8 mouse cellular contexts compared by ENCODE assay signal in the genomic region with DNA sequence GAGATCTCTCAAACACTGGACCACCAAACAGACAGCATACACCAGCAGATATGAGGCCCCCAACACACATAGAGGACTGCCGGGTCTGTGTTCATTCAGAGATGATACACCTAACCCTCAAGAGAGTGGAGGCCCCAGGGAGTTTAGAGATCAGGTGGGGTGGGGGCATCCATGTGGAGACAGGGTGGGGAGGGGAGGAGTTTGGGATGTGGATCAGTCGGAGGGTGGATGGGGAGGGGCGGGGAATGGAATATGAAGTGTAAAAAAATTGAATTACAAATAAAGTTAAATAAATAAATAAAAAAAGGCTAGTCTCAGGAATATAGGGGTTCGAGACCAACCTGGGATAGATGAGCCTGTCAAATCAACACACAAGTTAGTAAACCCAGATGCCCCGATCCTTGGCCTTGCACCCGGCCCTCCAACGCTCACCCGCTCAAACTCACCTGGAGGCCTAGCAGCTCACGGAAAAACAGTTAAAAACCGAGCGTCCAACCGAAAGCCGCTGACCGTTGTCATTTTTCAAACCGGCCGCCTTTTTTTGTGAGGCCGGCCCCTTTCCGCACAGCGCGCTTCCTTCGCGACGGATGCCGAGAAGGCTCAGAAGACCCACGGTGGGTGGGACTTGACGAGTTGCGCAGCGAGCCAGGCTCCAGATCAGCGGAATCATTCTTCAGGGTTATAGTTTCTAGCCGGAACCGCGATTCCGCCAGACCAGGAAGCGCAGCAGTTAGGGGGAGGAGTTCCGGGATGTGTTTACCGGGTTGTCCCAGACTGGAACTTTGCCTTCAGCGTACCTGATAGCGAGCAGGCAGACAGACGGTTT. TPM values are rescaled to one million over a fixed set of nuclear protein-coding genes. Genes with fewer than 3 reads are reported as not detected.
DNase-seq lines count a peak whose midpoint lies in the region; ATAC-seq and TF ChIP-seq lines count a peak whose summit lies in the region.

A gene (minus strand): TSS at position 589 of the 826 bp plus-strand sequence.

- peaks cover 40% of the 10 kb centered on the region for H3K79me2 ChIP-seq in CH12.LX (replicated peaks; ENCODE audit: control insufficient read depth, extremely low read depth, insufficient read depth, poor library complexity, severe bottlenecking)

- H3K4me3 ChIP-seq in CH12.LX (replicated peaks in 1 of 3; ENCODE audit: low read depth in 2 of 3, low read length in 2 of 3, poor library complexity in 1 of 3), result peak within 1 kb of the TSS; percentile 82 to 98 (median 82)
- H3K4me3 ChIP-seq in forebrain, embryonic 11.5 days (ENCODE audit: low read depth, low read length), result peak within 1 kb of the TSS; percentile 66
- peak within 1 kb of the TSS; percentile 70 for H3K4me3 ChIP-seq in heart, embryonic 16.5 days (ENCODE audit: low read length)
- peak within 1 kb of the TSS; percentile 80 for H3K4me3 ChIP-seq in liver, embryonic 15.5 days (replicated peaks)
- peak within 1 kb of the TSS; percentile 48 for H3K4me3 ChIP-seq in neural tube, embryonic 12.5 days

- peak within 1 kb of the TSS; percentile 95 for H3K4me2 ChIP-seq in CH12.LX (ENCODE audit: insufficient read depth, low read depth, poor library complexity, severe bottlenecking)
- H3K4me2 ChIP-seq in forebrain, embryonic 11.5 days (ENCODE audit: low read depth, low read length, severe bottlenecking), result peak within 1 kb of the TSS; percentile 47
- H3K4me2 ChIP-seq in heart, embryonic 16.5 days (ENCODE audit: low read depth, low read length), result peak within 1 kb of the TSS; percentile 90
- peak within 1 kb of the TSS; percentile 73 for H3K4me2 ChIP-seq in liver, embryonic 15.5 days
- H3K4me2 ChIP-seq in neural tube, embryonic 12.5 days (replicated peaks), result peak within 1 kb of the TSS; percentile 58

- H3K9me3 ChIP-seq in CH12.LX (replicated peaks; ENCODE audit: low read length), result no peaks in the 10 kb centered on the region
- H3K9me3 ChIP-seq in forebrain, embryonic 11.5 days (ENCODE audit: control insufficient read depth, low read length), result no peaks in the 10 kb centered on the region
- no peaks in the 10 kb centered on the region for H3K9me3 ChIP-seq in heart, embryonic 16.5 days (replicated peaks; ENCODE audit: control insufficient read depth, low read length)
- H3K9me3 ChIP-seq in liver, embryonic 15.5 days (replicated peaks), result no peaks in the 10 kb centered on the region
- H3K9me3 ChIP-seq in neural tube, embryonic 12.5 days, result no peaks in the 10 kb centered on the region

- peaks cover 0 to 9% of the 10 kb centered on the region in 2 experiments; a peak in 2 of 4 replicates for H3K4me1 ChIP-seq in CH12.LX (ENCODE audit: control insufficient read depth in 1 of 2, insufficient read depth in 2 of 2)
- 0 out of 2 replicates have a peak, but pooled peaks cover 6% of the 10 kb centered on the region for H3K4me1 ChIP-seq in forebrain, embryonic 11.5 days (replicated peaks; ENCODE audit: control insufficient read depth, insufficient read depth, low read length)
- peaks cover 17% of the 10 kb centered on the region for H3K4me1 ChIP-seq in heart, embryonic 16.5 days (ENCODE audit: control insufficient read depth, insufficient read depth, low read length)
- H3K4me1 ChIP-seq in liver, embryonic 15.5 days (replicated peaks), result peaks cover 15% of the 10 kb centered on the region
- H3K4me1 ChIP-seq in neural tube, embryonic 12.5 days, result peaks cover 9% of the 10 kb centered on the region; the same call in 1 of the 2 replicates

- H3K9ac ChIP-seq in CH12.LX (ENCODE audit: insufficient read depth, low read depth), result peak within 1 kb of the TSS; percentile 96
- peak within 1 kb of the TSS; percentile 72 for H3K9ac ChIP-seq in forebrain, embryonic 11.5 days (ENCODE audit: low read length)
- peak within 1 kb of the TSS; percentile 82 for H3K9ac ChIP-seq in heart, embryonic 16.5 days (ENCODE audit: low read length)
- peak within 1 kb of the TSS; percentile 73 for H3K9ac ChIP-seq in liver, embryonic 15.5 days
- peak within 1 kb of the TSS; percentile 35 for H3K9ac ChIP-seq in neural tube, embryonic 12.5 days

- no peak for TF ChIP-seq EP300 in CH12.LX (IDR thresholded peaks at IDR 0.05; ENCODE audit: low read length)

- TF ChIP-seq RAD21 in CH12.LX (IDR thresholded peaks at IDR 0.05; ENCODE audit: low read depth, low read length), result no peak

- no peaks in the 10 kb centered on the region for H3K27me3 ChIP-seq in CH12.LX (replicated peaks)
- H3K27me3 ChIP-seq in forebrain, embryonic 11.5 days (ENCODE audit: control insufficient read depth, insufficient read depth, low read length), result no peaks in the 10 kb centered on the region
- no peaks in the 10 kb centered on the region for H3K27me3 ChIP-seq in heart, embryonic 16.5 days (ENCODE audit: control insufficient read depth, insufficient read depth, low read length)
- H3K27me3 ChIP-seq in liver, embryonic 15.5 days, result no peaks in the 10 kb centered on the region
- no peaks in the 10 kb centered on the region for H3K27me3 ChIP-seq in neural tube, embryonic 12.5 days (replicated peaks)

- under 1% methylated on average over 39 of the region's 39 CpGs for WGBS in forebrain, embryonic 11.5 days
- WGBS in heart, embryonic 16.5 days, result under 1% methylated on average over 39 of the region's 39 CpGs
- WGBS in liver, embryonic 15.5 days (ENCODE audit: insufficient replicate concordance), result under 1% methylated on average over 39 of the region's 39 CpGs
- under 1% methylated on average over 39 of the region's 39 CpGs for WGBS in neural tube, embryonic 12.5 days

- peak; percentile 84 for TF ChIP-seq POLR2A in CH12.LX (IDR thresholded peaks at IDR 0.05; ENCODE audit: low read depth, low read length)

- peak; percentile 97 for DNase-seq in CH12.LX (ENCODE audit: extremely low read depth)
- peak; percentile 97 for DNase-seq in c-Kit-positive CD71-positive TER-119-negative erythroid progenitor cells, embryonic 14.5 days (ENCODE audit: low read depth)
- peak; percentile 98 for DNase-seq in forebrain, embryonic 11.5 days (ENCODE audit: low spot score)
- DNase-seq in kidney, postnatal 36 days, result peak; percentile 98
- peak; percentile 99 for DNase-seq in telencephalon, adult 2 months (ENCODE audit: low read depth, low spot score)

- TF ChIP-seq CTCF in CH12.LX (conservative IDR thresholded peaks at IDR 0.05 in 1 of 2, IDR thresholded peaks at IDR 0.05 in 1 of 2; ENCODE audit: low read depth in 2 of 2, low read length in 2 of 2), result no peak

- H3K27ac ChIP-seq in CH12.LX (ENCODE audit: insufficient read depth, low read depth), result peak within 1 kb of the TSS; percentile 53; the same call in 1 of the 2 replicates
- 0 out of 2 replicates have a peak within 1 kb of the TSS, but pooled peaks have one; percentile 65 for H3K27ac ChIP-seq in forebrain, embryonic 11.5 days (ENCODE audit: low read depth, low read length)
- peak within 1 kb of the TSS; percentile 93 for H3K27ac ChIP-seq in heart, embryonic 16.5 days (ENCODE audit: low read length)
- H3K27ac ChIP-seq in liver, embryonic 15.5 days (replicated peaks), result peak within 1 kb of the TSS; percentile 94
- H3K27ac ChIP-seq in neural tube, embryonic 12.5 days, result no peak within 1 kb of the TSS

- peaks cover 7 to 26% of the 10 kb centered on the region in 2 experiments for H3K36me3 ChIP-seq in CH12.LX (replicated peaks in 1 of 2; ENCODE audit: control insufficient read depth in 1 of 2, insufficient read depth in 1 of 2, low read length in 1 of 2)
- no peaks in the 10 kb centered on the region for H3K36me3 ChIP-seq in forebrain, embryonic 11.5 days (ENCODE audit: control insufficient read depth, insufficient read depth, low read length)
- H3K36me3 ChIP-seq in heart, embryonic 16.5 days (ENCODE audit: control insufficient read depth, insufficient read depth), result peaks cover 9% of the 10 kb centered on the region; the same call in 1 of the 2 replicates
- H3K36me3 ChIP-seq in liver, embryonic 15.5 days (replicated peaks), result peaks cover 34% of the 10 kb centered on the region
- no peaks in the 10 kb centered on the region; the same call in 1 of the 2 replicates for H3K36me3 ChIP-seq in neural tube, embryonic 12.5 days

- in situ Hi-C loops in CH12.LX (cut with MboI; ENCODE audit: low pct_ligation_motif_present, low pct_unique_long_range_greater_than_20kb, low sequenced_read_pairs), result loop anchor here (10.0 to 25.0 kb wide), 3 partner anchors 131 to 631 kb away; a partner anchor contains a TSS

- dilution Hi-C loops in CH12.LX (cut with MboI; ENCODE audit: extremely low pct_ligation_motif_present, extremely low pct_unique_long_range_greater_than_20kb, low sequenced_read_pairs), result no loop called here

- peak; percentile 96 for ATAC-seq in forebrain, embryonic 11.5 days (replicated peaks; ENCODE audit: low FRiP score)
- ATAC-seq in heart, embryonic 16.5 days (replicated peaks; ENCODE audit: extremely low read depth, insufficient read depth, low FRiP score), result peak; percentile 99
- ATAC-seq in liver, embryonic 15.5 days (ENCODE audit: insufficient read depth), result peak; percentile 99
- peak; percentile 96 for ATAC-seq in neural tube, embryonic 12.5 days (ENCODE audit: low FRiP score, low read depth)

TF ChIP-seq in CH12.LX, 34 proteins besides CTCF, POLR2A, EP300 and RAD21 (continues in another document):
- TF ChIP-seq MXI1 (IDR thresholded peaks at IDR 0.05; ENCODE audit: low read depth, low read length), result peak; percentile 93
- no peak; the same call in 1 of the 2 replicates for TF ChIP-seq UBTF (IDR thresholded peaks at IDR 0.05; ENCODE audit: low read depth, low read length)
- no peak for TF ChIP-seq ZC3H11A (IDR thresholded peaks at IDR 0.05; ENCODE audit: low read depth, low read length)
- TF ChIP-seq PAX5 (IDR thresholded peaks at IDR 0.05; ENCODE audit: low read length), result no peak
- TF ChIP-seq ZKSCAN1 (IDR thresholded peaks at IDR 0.05; ENCODE audit: borderline replicate concordance, low read depth, low read length), result no peak
- peak; percentile 74 for TF ChIP-seq NRF1 (IDR thresholded peaks at IDR 0.05; ENCODE audit: low read depth, low read length)
- TF ChIP-seq TCF12 (IDR thresholded peaks at IDR 0.05; ENCODE audit: low read depth, low read length), result peak; percentile 87
- peak; percentile 85 for TF ChIP-seq CHD2 (IDR thresholded peaks at IDR 0.05; ENCODE audit: low read length)
- peak; percentile 88 for TF ChIP-seq MYC (IDR thresholded peaks at IDR 0.05; ENCODE audit: low read depth, low read length)
- peak; percentile 45 for TF ChIP-seq BHLHE40 (IDR thresholded peaks at IDR 0.05; ENCODE audit: low read depth, low read length)
- peak; percentile 73 for TF ChIP-seq ETS1 (conservative IDR thresholded peaks at IDR 0.05; ENCODE audit: low read depth, low read length)
- no peak for TF ChIP-seq USF2 (conservative IDR thresholded peaks at IDR 0.05; ENCODE audit: low read depth, low read length)

RNA-seq across cellular contexts. Expression of the gene that starts here (rescaled TPM):
- total RNA-seq in CH12.LX (2012; rRNA removed), result 53.5 and 61.3 TPM in 2 replicates
- 119 and 138 TPM in 2 replicates for total RNA-seq in CH12.LX (2014; rRNA removed)
- polyA plus RNA-seq in CH12.LX (2012; ENCODE audit: insufficient read length, low read depth), result 104 and 106 TPM in 2 replicates
- polyA plus RNA-seq in forebrain, embryonic 11.5 days (2014; fragmentation: Nextera tagmentation; extraction: Ambion mirVana), result 104 and 105 TPM in 2 replicates
- 44.5 and 49.9 TPM in 2 replicates for polyA plus RNA-seq in heart, embryonic 16.5 days (2015; fragmentation: Nextera tagmentation; extraction: Ambion mirVana)
- polyA plus RNA-seq in liver, embryonic 15.5 days (2015; fragmentation: Nextera tagmentation; extraction: Ambion mirVana), result 37.6 and 43.0 TPM in 2 replicates
- polyA plus RNA-seq in neural tube, embryonic 12.5 days (2016; fragmentation: Nextera tagmentation; extraction: Ambion mirVana), result 45.5 and 47.8 TPM in 2 replicates

Comparison
In these comparisons a context has a peak if more than half of its experiments do, and no peak if none do; other contexts are left out.
1. H3K9ac ChIP-seq: peak in every context shown above with its lines; median percentile 96 in CH12.LX; 82 in heart, embryonic 16.5 days; 73 in liver, embryonic 15.5 days; 72 in forebrain, embryonic 11.5 days; 35 in neural tube, embryonic 12.5 days.